Mouse (Mus musculus) intestine, embryonic 16.5 days (tissue): ENCODE measurements around the gene Gtf2h1. TPM values are rescaled to one million over a fixed set of nuclear protein-coding genes. Genes with fewer than 3 reads are reported as not detected.
A peak's percentile ranks its signal among the peaks of the same experiment; 100 is the strongest.
"Not testable (repeated sequence)": the region's sequence is repeated elsewhere in the genome, so short reads cannot be mapped to it uniquely, and the experiment has no call there.

ENCODE experiments used
- ATAC-seq: fragments of 200-750 bp; cut with Nextera tagmentation; 2 replicates; pipeline ENCODE4 v1.8.0; 2017; ENCODE audit warnings: moderate TSS enrichment, moderate library complexity
- H3K27ac ChIP-seq: fragments of 300-500 bp; sonication (generic); 2 replicates; pipeline ENCODE4 v1.5.1; 2014; ENCODE audit warnings: mild to moderate bottlenecking, low read length
- H3K27me3 ChIP-seq: fragments of 300-500 bp; sonication (generic); replicated peaks from 2 replicates; pipeline ENCODE4 v1.6.1; 2014; ENCODE audit warnings: low read length, control low read depth, mixed read lengths; ENCODE audit not compliant: control insufficient read depth, insufficient read depth
- H3K36me3 ChIP-seq: fragments of 300-500 bp; sonication (generic); 2 replicates; pipeline ENCODE4 v1.6.1; 2014; ENCODE audit warnings: low read length, control low read depth; ENCODE audit not compliant: control insufficient read depth, insufficient read depth
- H3K4me1 ChIP-seq: fragments of 300-500 bp; sonication (generic); 2 replicates; pipeline ENCODE4 v1.6.1; 2014; ENCODE audit warnings: low read length, control low read depth, mixed read lengths; ENCODE audit not compliant: control insufficient read depth, insufficient read depth
- H3K4me2 ChIP-seq: fragments of 300-500 bp; sonication (generic); 2 replicates; pipeline ENCODE4 v1.6.1; 2014; ENCODE audit warnings: low read depth, low read length, control low read depth
- H3K4me3 ChIP-seq: fragments of 300-500 bp; sonication (generic); 2 replicates; pipeline ENCODE4 v1.5.1; 2014; ENCODE audit warnings: mild to moderate bottlenecking, low read length
- H3K9ac ChIP-seq: fragments of 300-500 bp; sonication (generic); 2 replicates; pipeline ENCODE4 v1.6.1; 2014; ENCODE audit warnings: low read depth, low read length
- H3K9me3 ChIP-seq: fragments of 300-500 bp; sonication (generic); 2 replicates; pipeline ENCODE4 v1.6.1; 2016; ENCODE audit warnings: low read length, control low read depth; ENCODE audit not compliant: control insufficient read depth
- WGBS: fragments of 180-500 bp; shearing (Covaris S2); extraction: QIAGEN DNeasy Blood & Tissue Kit; methylation state at CpG from one replicate; pipeline ENCODE4 v1.1.7; 2014; 5-methylcytosine and 5-hydroxymethylcytosine counted together
- polyA plus RNA-seq: library from polyadenylated mRNA; unstranded; fragments of >200 nt; fragmentation: Nextera tagmentation; extraction: Ambion mirVana; gene quantifications from 2 replicates; pipeline ENCODE4 v1.2.1, GENCODE M21; 2015

The Gtf2h1 gene
- polyA plus RNA-seq, 1 experiment from 2014 or later, result 78.5 TPM

GRCm38 (mm10) chr7:46770706-46771105 is 25.2 kb upstream of the Gtf2h1 start:
- H3K4me1 ChIP-seq, result no peaks in the 10 kb centered on the region
- H3K36me3 ChIP-seq, result peaks cover 19% of the 10 kb centered on the region
- WGBS, result 56% methylated on average over 4 of the region's 4 CpGs

GRCm38 (mm10) chr7:46789177-46789849 is 6.6 kb upstream of the Gtf2h1 start:
- H3K4me3 ChIP-seq, result no peak overlapping the region
- H3K36me3 ChIP-seq, result peaks cover 9% of the 10 kb centered on the region; the same call in 1 of the 2 replicates
- no peaks in the 10 kb centered on the region for H3K9me3 ChIP-seq
- WGBS, result 78% methylated on average over 5 of the region's 5 CpGs
- no peak for ATAC-seq
- no peaks in the 10 kb centered on the region for H3K27me3 ChIP-seq
- no peak overlapping the region for H3K9ac ChIP-seq
- no peaks in the 10 kb centered on the region for H3K4me1 ChIP-seq
- no peak overlapping the region for H3K27ac ChIP-seq
- no peak overlapping the region for H3K4me2 ChIP-seq

More at GRCm38 (mm10) chr7:46770706-46771105, 25.2 kb upstream of the Gtf2h1 start:
- Histone ChIP-seq H3K27ac (no peak overlapping the region), H3K9ac (no peak overlapping the region), H3K4me2 (no peak overlapping the region), H3K27me3 (no peaks in the 10 kb centered on the region), H3K4me3 (no peak overlapping the region), H3K9me3 (no peaks in the 10 kb centered on the region)
- ATAC-seq, result peak; percentile 62; the same call in 1 of the 2 replicates

- ATAC-seq, result peak; percentile 19
- Histone ChIP-seq H3K4me2 (0 out of 2 replicates have a peak overlapping the region, but pooled peaks have one; percentile 30), H3K4me1 (peaks cover 12% of the 10 kb centered on the region), H3K9me3 (no peaks in the 10 kb centered on the region), H3K27me3 (no peaks in the 10 kb centered on the region), H3K27ac (peak overlapping the region; percentile 72; the same call in 1 of the 2 replicates), H3K36me3 (0 out of 2 replicates have a peak, but pooled peaks cover 2% of the 10 kb centered on the region), H3K4me3 (no peak overlapping the region), H3K9ac (no peak overlapping the region)
- WGBS, result 60% methylated on average over 4 of the region's 4 CpGs
These were observed 2.0 kb upstream of the Gtf2h1 start for GRCm38 (mm10) chr7:46793871-46794270.

- Histone ChIP-seq H3K4me1 (peaks cover 12% of the 10 kb centered on the region), H3K9ac (peak overlapping the region; percentile 85), H3K9me3 (no peaks in the 10 kb centered on the region), H3K27me3 (no peaks in the 10 kb centered on the region), H3K4me2 (peak overlapping the region; percentile 70), H3K4me3 (peak overlapping the region; percentile 80), H3K36me3 (peaks cover 3% of the 10 kb centered on the region; the same call in 1 of the 2 replicates), H3K27ac (peak overlapping the region; percentile 86)
- WGBS, result under 1% methylated on average over 31 of the region's 31 CpGs
- ATAC-seq, result peak; percentile 36
These were observed 340 bp downstream of the Gtf2h1 start for GRCm38 (mm10) chr7:46796206-46796679.

GRCm38 (mm10) chr7:46796779-46797178 is 876 bp downstream of the Gtf2h1 start:
- H3K4me2 ChIP-seq, result peak overlapping the region; percentile 70
- H3K4me1 ChIP-seq, result peaks cover 12% of the 10 kb centered on the region
- no peaks in the 10 kb centered on the region for H3K27me3 ChIP-seq
- H3K36me3 ChIP-seq, result peaks cover 7% of the 10 kb centered on the region; the same call in 1 of the 2 replicates
- H3K4me3 ChIP-seq, result peak overlapping the region; percentile 80
- 55% methylated on average over 6 of the region's 6 CpGs for WGBS
- ATAC-seq, result no peak
- peak overlapping the region; percentile 85 for H3K9ac ChIP-seq
- no peaks in the 10 kb centered on the region for H3K9me3 ChIP-seq
- H3K27ac ChIP-seq, result peak overlapping the region; percentile 86

- Histone ChIP-seq H3K36me3 (peaks cover 9% of the 10 kb centered on the region), H3K4me3 (no peak overlapping the region), H3K9me3 (no peaks in the 10 kb centered on the region), H3K4me1 (no peaks in the 10 kb centered on the region), H3K4me2 (no peak overlapping the region), H3K9ac (no peak overlapping the region), H3K27me3 (no peaks in the 10 kb centered on the region), H3K27ac (no peak overlapping the region)
- ATAC-seq, result no peak
- 93% methylated on average over 6 of the region's 6 CpGs for WGBS
These were observed 14.4 kb downstream of the Gtf2h1 start for GRCm38 (mm10) chr7:46810325-46810724.

- Histone ChIP-seq H3K27ac (no peak overlapping the region), H3K9me3 (no peaks in the 10 kb centered on the region), H3K4me1 (no peaks in the 10 kb centered on the region), H3K4me2 (no peak overlapping the region), H3K36me3 (peaks cover 13% of the 10 kb centered on the region), H3K4me3 (no peak overlapping the region), H3K27me3 (no peaks in the 10 kb centered on the region), H3K9ac (no peak overlapping the region)
- WGBS, result 91% methylated on average over 4 of the region's 4 CpGs
- ATAC-seq, result no peak
These were observed 18.1 kb downstream of the Gtf2h1 start for GRCm38 (mm10) chr7:46814012-46814411.

- not testable (repeated sequence) for H3K4me2 ChIP-seq, H3K27me3 ChIP-seq, H3K4me3 ChIP-seq, H3K9ac ChIP-seq, H3K27ac ChIP-seq, H3K9me3 ChIP-seq, H3K4me1 ChIP-seq, ATAC-seq, H3K36me3 ChIP-seq
- 62% methylated on average over 15 of the region's 15 CpGs for WGBS
These were observed 25.2 kb downstream of the Gtf2h1 start for GRCm38 (mm10) chr7:46820876-46821632.
